Mouse (Mus musculus): ENCODE measurements around the gene Reln. TPM values are rescaled to one million over a fixed set of nuclear protein-coding genes. Genes with fewer than 3 reads are reported as not detected.

Gene Reln
- polyA plus RNA-seq, 1 experiment from 2014 or later = 14.5 TPM

- Histone ChIP-seq H3K9me3 (replicated peaks; ENCODE audit: low read length) (no peaks in the 10 kb centered on the region), H3K27me3 (ENCODE audit: insufficient read depth, low read length) (no peaks in the 10 kb centered on the region), H3K4me2 (ENCODE audit: low read length) (no peak overlapping the region), H3K9ac (ENCODE audit: low read depth, low read length) (no peak overlapping the region), H3K4me1 (replicated peaks; ENCODE audit: insufficient read depth, low read length) (no peaks in the 10 kb centered on the region), H3K36me3 (ENCODE audit: insufficient read depth, low read length) (no peaks in the 10 kb centered on the region), H3K4me3 (replicated peaks; ENCODE audit: low read depth, low read length) (no peak overlapping the region), H3K27ac (no peak overlapping the region)
- no peak for TF ChIP-seq CTCF (IDR thresholded peaks at IDR 0.05; ENCODE audit: low read depth)
- ATAC-seq (replicated peaks; ENCODE audit: low FRiP score, low read depth) (no peak), DNase-seq (ENCODE audit: low spot score) (no peak)
- WGBS = 71% methylated on average over 5 of the region's 5 CpGs
These were observed 42.2 kb downstream of the Reln start for GRCm38 (mm10) chr5:22302309-22302708.

GRCm38 (mm10) chr5:22300788-22301187 lies 43.7 kb downstream of the Reln start:
- no peak for DNase-seq (ENCODE audit: low spot score)
- Histone ChIP-seq H3K4me2 (ENCODE audit: low read length) (no peak overlapping the region), H3K4me1 (replicated peaks; ENCODE audit: insufficient read depth, low read length) (no peaks in the 10 kb centered on the region), H3K27me3 (ENCODE audit: insufficient read depth, low read length) (no peaks in the 10 kb centered on the region), H3K36me3 (ENCODE audit: insufficient read depth, low read length) (no peaks in the 10 kb centered on the region), H3K9ac (ENCODE audit: low read depth, low read length) (no peak overlapping the region), H3K9me3 (replicated peaks; ENCODE audit: low read length) (no peaks in the 10 kb centered on the region), H3K27ac (no peak overlapping the region), H3K4me3 (replicated peaks; ENCODE audit: low read depth, low read length) (no peak overlapping the region)
- no peak for ATAC-seq (replicated peaks; ENCODE audit: low FRiP score, low read depth)
- WGBS = 80% methylated on average over 5 of the region's 5 CpGs
- no peak for TF ChIP-seq CTCF (IDR thresholded peaks at IDR 0.05; ENCODE audit: low read depth)

- ATAC-seq (replicated peaks; ENCODE audit: low FRiP score, low read depth) = no peak
- Histone ChIP-seq H3K36me3 (ENCODE audit: insufficient read depth, low read length) (no peaks in the 10 kb centered on the region), H3K9ac (ENCODE audit: low read depth, low read length) (no peak overlapping the region), H3K4me1 (replicated peaks; ENCODE audit: insufficient read depth, low read length) (no peaks in the 10 kb centered on the region), H3K27me3 (ENCODE audit: insufficient read depth, low read length) (no peaks in the 10 kb centered on the region), H3K4me2 (ENCODE audit: low read length) (no peak overlapping the region), H3K9me3 (replicated peaks; ENCODE audit: low read length) (no peaks in the 10 kb centered on the region), H3K4me3 (replicated peaks; ENCODE audit: low read depth, low read length) (no peak overlapping the region), H3K27ac (no peak overlapping the region)
- 86% methylated on average over 6 of the region's 6 CpGs for WGBS
- no peak for DNase-seq (ENCODE audit: low spot score)
- no peak for TF ChIP-seq CTCF (IDR thresholded peaks at IDR 0.05; ENCODE audit: low read depth)
These were observed 44.5 kb downstream of the Reln start for GRCm38 (mm10) chr5:22300046-22300445.

GRCm38 (mm10) chr5:22295161-22295560 lies 49.3 kb downstream of the Reln start:
- no peak overlapping the region for H3K27ac ChIP-seq
- no peak for ATAC-seq (replicated peaks; ENCODE audit: low FRiP score, low read depth)

GRCm38 (mm10) chr5:22291409-22291808 lies 53.1 kb downstream of the Reln start:
- no peak overlapping the region for H3K4me2 ChIP-seq (ENCODE audit: low read length)
- DNase-seq (ENCODE audit: low spot score) (no peak), ATAC-seq (replicated peaks; ENCODE audit: low FRiP score, low read depth) (no peak)
- H3K4me1 ChIP-seq (replicated peaks; ENCODE audit: insufficient read depth, low read length) = no peaks in the 10 kb centered on the region
- no peak overlapping the region for H3K4me3 ChIP-seq (replicated peaks; ENCODE audit: low read depth, low read length)
- H3K9me3 ChIP-seq (replicated peaks; ENCODE audit: low read length) = no peaks in the 10 kb centered on the region
- TF ChIP-seq CTCF (IDR thresholded peaks at IDR 0.05; ENCODE audit: low read depth) = no peak
- H3K27me3 ChIP-seq (ENCODE audit: insufficient read depth, low read length) = no peaks in the 10 kb centered on the region
- 75% methylated on average over 4 of the region's 4 CpGs for WGBS
- H3K9ac ChIP-seq (ENCODE audit: low read depth, low read length) = no peak overlapping the region
- no peaks in the 10 kb centered on the region for H3K36me3 ChIP-seq (ENCODE audit: insufficient read depth, low read length)
- H3K27ac ChIP-seq = no peak overlapping the region

More at GRCm38 (mm10) chr5:22295161-22295560, 49.3 kb downstream of the Reln start:
- Histone ChIP-seq H3K4me2 (ENCODE audit: low read length) (no peak overlapping the region), H3K27me3 (ENCODE audit: insufficient read depth, low read length) (no peaks in the 10 kb centered on the region), H3K4me1 (replicated peaks; ENCODE audit: insufficient read depth, low read length) (no peaks in the 10 kb centered on the region), H3K9me3 (replicated peaks; ENCODE audit: low read length) (no peaks in the 10 kb centered on the region), H3K36me3 (ENCODE audit: insufficient read depth, low read length) (no peaks in the 10 kb centered on the region), H3K9ac (ENCODE audit: low read depth, low read length) (no peak overlapping the region), H3K4me3 (replicated peaks; ENCODE audit: low read depth, low read length) (no peak overlapping the region)
- 88% methylated on average over 6 of the region's 6 CpGs for WGBS
- DNase-seq (ENCODE audit: low spot score) = no peak
- TF ChIP-seq CTCF (IDR thresholded peaks at IDR 0.05; ENCODE audit: low read depth) = no peak

GRCm38 (mm10) chr5:22285396-22285795 lies 59.1 kb downstream of the Reln start:
- DNase-seq (ENCODE audit: low spot score) (no peak), ATAC-seq (replicated peaks; ENCODE audit: low FRiP score, low read depth) (no peak)
- 81% methylated on average over 4 of the region's 4 CpGs for WGBS
- Histone ChIP-seq H3K4me2 (ENCODE audit: low read length) (no peak overlapping the region), H3K36me3 (ENCODE audit: insufficient read depth, low read length) (no peaks in the 10 kb centered on the region), H3K9ac (ENCODE audit: low read depth, low read length) (no peak overlapping the region), H3K27me3 (ENCODE audit: insufficient read depth, low read length) (no peaks in the 10 kb centered on the region), H3K4me3 (replicated peaks; ENCODE audit: low read depth, low read length) (no peak overlapping the region), H3K4me1 (replicated peaks; ENCODE audit: insufficient read depth, low read length) (no peaks in the 10 kb centered on the region), H3K27ac (no peak overlapping the region), H3K9me3 (replicated peaks; ENCODE audit: low read length) (no peaks in the 10 kb centered on the region)
- TF ChIP-seq CTCF (IDR thresholded peaks at IDR 0.05; ENCODE audit: low read depth) = no peak

GRCm38 (mm10) chr5:22282141-22282665 lies 62.3 kb downstream of the Reln start:
- WGBS = 64% methylated on average over 7 of the region's 7 CpGs
- Histone ChIP-seq H3K27me3 (ENCODE audit: insufficient read depth, low read length) (no peaks in the 10 kb centered on the region), H3K27ac (no peak overlapping the region), H3K9ac (ENCODE audit: low read depth, low read length) (no peak overlapping the region), H3K4me2 (ENCODE audit: low read length) (no peak overlapping the region), H3K4me3 (replicated peaks; ENCODE audit: low read depth, low read length) (no peak overlapping the region), H3K9me3 (replicated peaks; ENCODE audit: low read length) (no peaks in the 10 kb centered on the region), H3K4me1 (replicated peaks; ENCODE audit: insufficient read depth, low read length) (no peaks in the 10 kb centered on the region), H3K36me3 (ENCODE audit: insufficient read depth, low read length) (no peaks in the 10 kb centered on the region)
- TF ChIP-seq CTCF (IDR thresholded peaks at IDR 0.05; ENCODE audit: low read depth) = no peak
- ATAC-seq (replicated peaks; ENCODE audit: low FRiP score, low read depth) (no peak), DNase-seq (ENCODE audit: low spot score) (no peak)

Data from kidney, postnatal 0 days (tissue).